10 mouse cellular contexts compared by ENCODE assay signal in the genomic region with DNA sequence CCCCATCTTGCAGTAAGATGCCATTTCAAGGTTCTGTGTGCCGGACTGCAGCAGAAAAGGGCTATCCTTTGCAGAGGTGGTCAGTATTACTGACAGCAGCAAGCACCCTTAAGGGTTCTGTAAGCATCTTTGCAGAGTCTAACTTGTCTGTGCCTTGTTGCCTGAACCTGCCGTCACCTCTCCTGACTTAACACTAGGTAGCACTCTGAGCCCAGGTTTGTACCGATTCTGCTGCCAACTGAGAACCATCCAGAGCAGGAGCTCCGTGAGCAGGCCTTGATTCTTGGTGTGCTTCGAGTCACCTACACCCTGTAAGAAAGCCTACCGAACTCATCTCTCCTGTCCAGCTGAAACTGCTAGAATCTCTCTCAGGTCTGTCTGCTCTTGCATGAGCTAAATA. TPM values are rescaled to one million over a fixed set of nuclear protein-coding genes. Genes with fewer than 3 reads are reported as not detected.
DNase-seq lines count a peak whose midpoint lies in the region; ATAC-seq and TF ChIP-seq lines count a peak whose summit lies in the region.
"Had no signal": no experiment of that assay in that cellular context is flagged by ENCODE, and none has a peak within 500 bp of the region (broad histone marks: within the 10 kb centered on the region; RNA-seq: fewer than 3 reads in every experiment).

No protein-coding gene starts in this region.

- no peak for DNase-seq in left cerebral cortex, adult 2 months (ENCODE audit: extremely low spot score in 1 of 2, low spot score in 2 of 2)
- DNase-seq in left cerebral cortex, adult 18-20 months (ENCODE audit: low spot score in 2 of 2) = no peak
- peak; percentile 29 for DNase-seq in MN1 (ENCODE audit: low spot score)
- peak; percentile 60 for DNase-seq in cerebellum, adult 11 months
- DNase-seq in kidney, postnatal 0 days (ENCODE audit: low spot score) = peak; percentile 35
- DNase-seq in spleen, adult 18-20 months = no peak
- DNase-seq: gastrocnemius, postnatal 10 days; liver; thymus, adult 18-20 months had no signal

- no peaks in the 10 kb centered on the region for H3K4me1 ChIP-seq in kidney, postnatal 0 days (replicated peaks; ENCODE audit: insufficient read depth, low read length)
- H3K4me1 ChIP-seq in forebrain, embryonic 15.5 days = no peaks in the 10 kb centered on the region

- H3K9ac ChIP-seq in kidney, postnatal 0 days (ENCODE audit: low read depth, low read length) = no peak overlapping the region
- H3K9ac ChIP-seq in forebrain, embryonic 15.5 days (replicated peaks) = no peak overlapping the region

- WGBS in kidney, postnatal 0 days = 55% methylated on average over 6 of the region's 6 CpGs
- 71% methylated on average over 6 of the region's 6 CpGs for WGBS in forebrain, embryonic 15.5 days

- peak; percentile 19 for TF ChIP-seq CTCF in left cerebral cortex, adult 2 months (IDR thresholded peaks at IDR 0.05)
- TF ChIP-seq CTCF in kidney, postnatal 0 days (IDR thresholded peaks at IDR 0.05; ENCODE audit: low read depth) = peak; percentile 57

- intact Hi-C loops in left cerebral cortex, adult 2 months (cut with DNase I) = loop anchor here (5.0 kb wide), 1 partner anchor 76 kb away; no protein-coding TSS in a partner anchor

- no peak overlapping the region for H3K4me3 ChIP-seq in left cerebral cortex, adult 2 months
- H3K4me3 ChIP-seq in kidney, postnatal 0 days (replicated peaks; ENCODE audit: low read depth, low read length) = no peak overlapping the region
- H3K4me3 ChIP-seq in forebrain, embryonic 15.5 days = no peak overlapping the region

- H3K9me3 ChIP-seq in kidney, postnatal 0 days (replicated peaks; ENCODE audit: low read length) = no peaks in the 10 kb centered on the region
- no peaks in the 10 kb centered on the region for H3K9me3 ChIP-seq in forebrain, embryonic 15.5 days

- H3K27ac ChIP-seq in left cerebral cortex, adult 2 months = no peak overlapping the region
- no peak overlapping the region for H3K27ac ChIP-seq in kidney, postnatal 0 days
- H3K27ac ChIP-seq in forebrain, embryonic 15.5 days (replicated peaks) = no peak overlapping the region

- ATAC-seq in kidney, postnatal 0 days (replicated peaks; ENCODE audit: low FRiP score, low read depth) = no peak
- no peak for ATAC-seq in forebrain, embryonic 15.5 days (replicated peaks)

- H3K36me3 ChIP-seq in kidney, postnatal 0 days (ENCODE audit: insufficient read depth, low read length) = no peaks in the 10 kb centered on the region
- no peaks in the 10 kb centered on the region for H3K36me3 ChIP-seq in forebrain, embryonic 15.5 days

- no peak overlapping the region for H3K4me2 ChIP-seq in kidney, postnatal 0 days (ENCODE audit: low read length)
- H3K4me2 ChIP-seq in forebrain, embryonic 15.5 days (replicated peaks) = no peak overlapping the region

- no peaks in the 10 kb centered on the region for H3K27me3 ChIP-seq in kidney, postnatal 0 days (ENCODE audit: insufficient read depth, low read length)
- H3K27me3 ChIP-seq in forebrain, embryonic 15.5 days = no peaks in the 10 kb centered on the region

RNA-seq across cellular contexts. Expression of gene Fbxo22, which starts 22.8 kb away (rescaled TPM):
- 10 to 100 TPM; 40.2 to 46.5 TPM for total RNA-seq in left cerebral cortex, adult 2 months (2021)
- 10 to 100 TPM; 43.9 to 45.7 TPM for total RNA-seq in left cerebral cortex, adult 18-20 months (2021)
- 42.6 and 53.5 TPM in 2 replicates for polyA plus RNA-seq in kidney, postnatal 0 days (2015; fragmentation: Nextera tagmentation; extraction: Ambion mirVana)
- 86.7 and 90.4 TPM in 2 replicates for polyA plus RNA-seq in forebrain, embryonic 15.5 days (2015; fragmentation: Nextera tagmentation; extraction: Ambion mirVana)

Comparison
In these comparisons a context has a peak if more than half of its experiments do, and no peak if none do; other contexts are left out.
1. DNase-seq: peak in MN1 (single experiment), cerebellum, adult 11 months (single experiment) and kidney, postnatal 0 days (single experiment); none in left cerebral cortex, adult 2 months (0 of 2), left cerebral cortex, adult 18-20 months (0 of 2) and spleen, adult 18-20 months (0 of 2).